Mouse (Mus musculus) myocyte (in vitro differentiated cells): ENCODE data around the gene F11r. TPM values are rescaled to one million over a fixed set of nuclear protein-coding genes. Genes with fewer than 3 reads are reported as not detected.

Source experiments
- H3K27me3 ChIP-seq: one replicate; pipeline ENCODE4 v1.6.1; 2011; ENCODE audit not compliant: control insufficient read depth, insufficient read depth, insufficient read length
- H3K36me3 ChIP-seq: one replicate; pipeline ENCODE4 v1.6.1; 2011; ENCODE audit not compliant: control insufficient read depth, insufficient read depth
- H3K4me2 ChIP-seq: one replicate; pipeline ENCODE4 v1.6.1; 2011; ENCODE audit warnings: low read depth, control low read depth
- H3K4me3 ChIP-seq: one replicate; pipeline ENCODE4 v1.5.1; 2011; ENCODE audit warnings: mild to moderate bottlenecking, control low read depth, moderate library complexity
- H3K79me2 ChIP-seq: one replicate; pipeline ENCODE4 v1.6.1; 2011; ENCODE audit not compliant: control insufficient read depth, insufficient read depth
- H3ac ChIP-seq: one replicate; pipeline ENCODE4 v1.6.1; 2011; ENCODE audit not compliant: control insufficient read depth, insufficient read length
- CEBPB ChIP-seq: IDR thresholded peaks from 2 replicates; pipeline ENCODE4 v1.6.1; 2011; ENCODE audit warnings: mild to moderate bottlenecking, moderate library complexity; ENCODE audit not compliant: poor library complexity, insufficient read depth, severe bottlenecking
- E2F4 ChIP-seq: IDR thresholded peaks from one replicate; pipeline ENCODE4 v1.6.1; 2011; ENCODE audit warnings: mild to moderate bottlenecking, control low read depth, moderate library complexity; ENCODE audit not compliant: insufficient read depth
- MAX ChIP-seq: IDR thresholded peaks from one replicate; pipeline ENCODE4 v1.6.1; 2011; ENCODE audit warnings: low read depth, mild to moderate bottlenecking, control low read depth
- MYOD1 ChIP-seq, 3 experiments: IDR thresholded peaks; one replicate each; pipeline ENCODE4 v1.6.1; 2011; ENCODE audit warnings: control low read depth in 2 of 3, low read depth in 2 of 3, mild to moderate bottlenecking in 2 of 3, moderate library complexity in 1 of 3; ENCODE audit not compliant: insufficient read length in 2 of 3, control insufficient read depth in 1 of 3
- MYOG ChIP-seq, 3 experiments: IDR thresholded peaks; one replicate each; pipeline ENCODE4 v1.6.1; 2011; ENCODE audit warnings: control low read depth in 2 of 3, low read depth in 2 of 3, mild to moderate bottlenecking in 2 of 3; ENCODE audit not compliant: insufficient read length in 2 of 3, control insufficient read depth in 1 of 3, insufficient read depth in 1 of 3
- POLR2A ChIP-seq: IDR thresholded peaks from one replicate; pipeline ENCODE4 v1.6.1; 2011; ENCODE audit warnings: low read depth, mild to moderate bottlenecking, control low read depth, moderate library complexity; ENCODE audit not compliant: insufficient read length
- POLR2AphosphoS2 ChIP-seq: IDR thresholded peaks from one replicate; pipeline ENCODE4 v1.6.1; 2011; ENCODE audit warnings: low read depth, control low read depth; ENCODE audit not compliant: insufficient read length
- REST ChIP-seq: IDR thresholded peaks from one replicate; pipeline ENCODE4 v1.6.1; 2011; ENCODE audit warnings: mild to moderate bottlenecking, control low read depth, moderate library complexity; ENCODE audit not compliant: insufficient read depth, insufficient read length
- SRF ChIP-seq: IDR thresholded peaks from one replicate; pipeline ENCODE4 v1.6.1; 2011; ENCODE audit warnings: low read depth; ENCODE audit not compliant: control insufficient read depth, insufficient read length
- TCF12 ChIP-seq: IDR thresholded peaks from one replicate; pipeline ENCODE4 v1.6.1; 2011; ENCODE audit warnings: mild to moderate bottlenecking, control low read depth; ENCODE audit not compliant: poor library complexity, insufficient read depth, severe bottlenecking
- TCF3 ChIP-seq: IDR thresholded peaks from one replicate; pipeline ENCODE4 v1.6.1; 2011; ENCODE audit warnings: low read depth, control low read depth; ENCODE audit not compliant: insufficient read length
- USF1 ChIP-seq: IDR thresholded peaks from one replicate; pipeline ENCODE4 v1.6.1; 2011; ENCODE audit warnings: low read depth, mild to moderate bottlenecking, control low read depth, moderate library complexity
- polyA plus RNA-seq: library from polyadenylated mRNA; unstranded; fragments of >200 nt; fragmentation: generic; extraction: Trizol; gene quantifications from one replicate; pipeline ENCODE4 v1.2.1, GENCODE M21; 2012; ENCODE audit warnings: missing spikeins

The F11r gene
- polyA plus RNA-seq, 1 experiment = 24.2 TPM

- Histone ChIP-seq H3ac (no peak overlapping the region), H3K4me3 (no peak overlapping the region), H3K4me2 (no peak overlapping the region), H3K36me3 (peaks cover 20% of the 10 kb centered on the region), H3K79me2 (peaks cover 4% of the 10 kb centered on the region), H3K27me3 (no peaks in the 10 kb centered on the region)
- TF ChIP-seq USF1 = no peak
- TF ChIP-seq MAX = no peak
- TF ChIP-seq MYOD1 (IDR thresholded peaks at IDR 0.05; ENCODE audit: control insufficient read depth in 1 of 3, insufficient read length in 2 of 3, low read depth in 2 of 3) = no peak
- TF ChIP-seq TCF3 = no peak
- TF ChIP-seq CEBPB = no peak
- no peak for TF ChIP-seq SRF
- TF ChIP-seq REST = no peak
- TF ChIP-seq TCF12 = no peak
- TF ChIP-seq E2F4 = no peak
- no peak for TF ChIP-seq POLR2AphosphoS2
- no peak for TF ChIP-seq MYOG (IDR thresholded peaks at IDR 0.05; ENCODE audit: control insufficient read depth in 1 of 3, insufficient read depth in 1 of 3, insufficient read length in 2 of 3, low read depth in 2 of 3)
- TF ChIP-seq POLR2A = no peak
Observed at GRCm38 (mm10) chr1:171419905-171420304, 17.4 kb upstream of the F11r start.

DNA sequence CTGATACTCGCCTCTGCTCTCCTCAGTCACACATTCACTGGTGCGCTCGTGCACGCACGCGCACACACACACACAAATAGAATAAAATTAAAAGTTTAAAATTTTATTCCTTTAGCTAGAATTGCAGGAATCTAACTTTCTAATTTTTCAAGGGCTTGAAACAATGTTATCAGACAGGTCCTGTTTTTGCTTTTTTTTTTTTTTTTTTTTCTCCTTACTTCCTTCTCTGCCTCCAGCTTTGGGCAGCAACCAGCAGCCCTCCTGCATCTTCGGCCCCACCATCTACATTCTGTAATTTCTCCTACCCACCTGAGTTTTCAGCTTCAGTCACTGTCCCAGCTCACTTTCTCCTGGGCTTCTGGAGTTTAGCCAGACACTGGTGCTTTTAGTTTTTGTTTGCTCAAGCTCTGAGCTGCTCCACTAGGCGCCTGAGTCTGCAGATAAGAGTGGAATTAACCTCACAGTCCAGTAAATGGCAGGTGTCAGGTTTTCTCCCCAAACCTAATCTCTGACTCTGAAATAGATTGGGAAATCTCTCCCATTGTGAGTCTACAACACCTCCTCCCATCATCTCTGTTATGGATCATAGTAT is 14.7 kb upstream of the F11r start:
- H3K36me3 ChIP-seq = peaks cover 11% of the 10 kb centered on the region
- H3ac ChIP-seq = no peak overlapping the region
- H3K27me3 ChIP-seq = no peaks in the 10 kb centered on the region
- no peak overlapping the region for H3K4me2 ChIP-seq
- H3K4me3 ChIP-seq = no peak overlapping the region
- TF ChIP-seq MYOG (IDR thresholded peaks at IDR 0.05; ENCODE audit: control insufficient read depth in 1 of 3, insufficient read depth in 1 of 3, insufficient read length in 2 of 3, low read depth in 2 of 3) = no peak
- no peak for TF ChIP-seq TCF3
- TF ChIP-seq USF1 = no peak
- TF ChIP-seq E2F4 = no peak
- TF ChIP-seq MYOD1 (IDR thresholded peaks at IDR 0.05; ENCODE audit: control insufficient read depth in 1 of 3, insufficient read length in 2 of 3, low read depth in 2 of 3) = no peak
- TF ChIP-seq SRF = no peak
- TF ChIP-seq MAX = no peak
- TF ChIP-seq POLR2A = no peak
- no peak for TF ChIP-seq CEBPB
- no peak for TF ChIP-seq TCF12
- no peak for TF ChIP-seq REST
- TF ChIP-seq POLR2AphosphoS2 = no peak
- H3K79me2 ChIP-seq = no peaks in the 10 kb centered on the region

GRCm38 (mm10) chr1:171424638-171425037 is 12.7 kb upstream of the F11r start:
- H3ac ChIP-seq = no peak overlapping the region
- H3K4me2 ChIP-seq = no peak overlapping the region
- no peak for TF ChIP-seq MAX
- no peak for TF ChIP-seq CEBPB
- no peak for TF ChIP-seq SRF
- TF ChIP-seq E2F4 = no peak
- H3K36me3 ChIP-seq = peaks cover 3% of the 10 kb centered on the region
- no peaks in the 10 kb centered on the region for H3K79me2 ChIP-seq
- H3K4me3 ChIP-seq = no peak overlapping the region
- H3K27me3 ChIP-seq = no peaks in the 10 kb centered on the region

DNA sequence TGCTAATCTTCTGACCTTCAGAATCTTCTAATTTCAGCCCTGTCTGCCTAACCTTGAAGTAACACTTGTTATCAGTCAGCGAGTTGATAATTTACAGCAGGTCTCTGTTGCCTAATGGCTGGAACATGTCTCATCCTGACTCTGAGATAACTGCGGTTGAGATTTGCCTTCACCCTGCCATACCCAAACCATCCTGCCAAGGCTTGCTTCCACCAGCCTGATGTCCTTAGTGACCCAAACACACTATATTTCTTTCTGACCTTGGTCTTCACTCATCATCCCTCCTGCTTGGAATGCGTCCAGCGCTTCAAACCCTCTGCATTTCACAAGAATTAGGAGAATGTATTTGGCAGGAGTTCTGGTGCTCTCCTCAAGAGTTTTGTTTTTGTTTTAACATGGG is 12.2 kb upstream of the F11r start:
- Histone ChIP-seq H3K4me3 (no peak overlapping the region), H3ac (no peak overlapping the region), H3K79me2 (no peaks in the 10 kb centered on the region), H3K4me2 (no peak overlapping the region), H3K27me3 (no peaks in the 10 kb centered on the region), H3K36me3 (no peaks in the 10 kb centered on the region)
- TF ChIP-seq TCF3 (no peak), CEBPB (no peak), USF1 (no peak), E2F4 (no peak), REST (no peak), MAX (no peak), SRF (no peak), MYOD1 (IDR thresholded peaks at IDR 0.05; ENCODE audit: control insufficient read depth in 1 of 3, insufficient read length in 2 of 3, low read depth in 2 of 3) (no peak), POLR2A (no peak), TCF12 (no peak), POLR2AphosphoS2 (no peak), MYOG (IDR thresholded peaks at IDR 0.05; ENCODE audit: control insufficient read depth in 1 of 3, insufficient read depth in 1 of 3, insufficient read length in 2 of 3, low read depth in 2 of 3) (no peak)
